Mouse (Mus musculus): Measurements from ENCODE around the gene Rgsl1. TPM values are rescaled to one million over a fixed set of nuclear protein-coding genes. Genes with fewer than 3 reads are reported as not detected.
"Not testable (repeated sequence)": the region's sequence is repeated elsewhere in the genome, so short reads cannot be mapped to it uniquely, and the experiment has no call there.

Gene Rgsl1
- polyA plus RNA-seq, 1 experiment from 2014 or later, result 0.04 TPM

GRCm38 (mm10) chr1:153769571-153769970 is 74.4 kb downstream of the Rgsl1 start:
- H3K36me3 ChIP-seq (ENCODE audit: control insufficient read depth, insufficient read depth); H3K9me3 ChIP-seq (replicated peaks; ENCODE audit: control insufficient read depth, low read length); H3K27me3 ChIP-seq (ENCODE audit: control insufficient read depth, insufficient read depth, low read depth, low read length); H3K4me3 ChIP-seq (ENCODE audit: low read depth, low read length); H3K4me2 ChIP-seq (ENCODE audit: low read depth, low read length); H3K9ac ChIP-seq (ENCODE audit: low read depth, low read length); ATAC-seq (ENCODE audit: low read depth); H3K27ac ChIP-seq (ENCODE audit: low read length); H3K4me1 ChIP-seq (ENCODE audit: control insufficient read depth, low read depth, low read length): not testable (repeated sequence)
- WGBS (ENCODE audit: insufficient replicate concordance), result 51% methylated on average over 6 of the region's 6 CpGs

GRCm38 (mm10) chr1:153768465-153768864 is 75.5 kb downstream of the Rgsl1 start:
- H3K9me3 ChIP-seq (replicated peaks; ENCODE audit: control insufficient read depth, low read length), result no peaks in the 10 kb centered on the region
- H3K4me2 ChIP-seq (ENCODE audit: low read depth, low read length), result no peak overlapping the region
- no peak overlapping the region for H3K27ac ChIP-seq (ENCODE audit: low read length)
- H3K27me3 ChIP-seq (ENCODE audit: control insufficient read depth, insufficient read depth, low read depth, low read length), result no peaks in the 10 kb centered on the region
- no peak for ATAC-seq (ENCODE audit: low read depth)
- H3K36me3 ChIP-seq (ENCODE audit: control insufficient read depth, insufficient read depth), result no peaks in the 10 kb centered on the region
- no peaks in the 10 kb centered on the region for H3K4me1 ChIP-seq (ENCODE audit: control insufficient read depth, low read depth, low read length)
- H3K4me3 ChIP-seq (ENCODE audit: low read depth, low read length), result no peak overlapping the region
- H3K9ac ChIP-seq (ENCODE audit: low read depth, low read length), result no peak overlapping the region
- 18% methylated on average over 5 of the region's 5 CpGs for WGBS (ENCODE audit: insufficient replicate concordance)

GRCm38 (mm10) chr1:153767281-153767680 is 76.7 kb downstream of the Rgsl1 start:
- Histone ChIP-seq H3K27me3 (ENCODE audit: control insufficient read depth, insufficient read depth, low read depth, low read length) (no peaks in the 10 kb centered on the region), H3K9ac (ENCODE audit: low read depth, low read length) (no peak overlapping the region), H3K4me3 (ENCODE audit: low read depth, low read length) (no peak overlapping the region), H3K4me2 (ENCODE audit: low read depth, low read length) (no peak overlapping the region), H3K36me3 (ENCODE audit: control insufficient read depth, insufficient read depth) (peaks cover 2% of the 10 kb centered on the region; the same call in 1 of the 2 replicates), H3K9me3 (replicated peaks; ENCODE audit: control insufficient read depth, low read length) (no peaks in the 10 kb centered on the region), H3K27ac (ENCODE audit: low read length) (no peak overlapping the region), H3K4me1 (ENCODE audit: control insufficient read depth, low read depth, low read length) (no peaks in the 10 kb centered on the region)
- ATAC-seq (ENCODE audit: low read depth), result no peak
- 59% methylated on average over 1 of the region's 1 CpGs for WGBS (ENCODE audit: insufficient replicate concordance)

GRCm38 (mm10) chr1:153766298-153766697 is 77.6 kb downstream of the Rgsl1 start:
- no peaks in the 10 kb centered on the region for H3K4me1 ChIP-seq (ENCODE audit: control insufficient read depth, low read depth, low read length)
- peaks cover 6% of the 10 kb centered on the region; the same call in 1 of the 2 replicates for H3K36me3 ChIP-seq (ENCODE audit: control insufficient read depth, insufficient read depth)
- no peak overlapping the region for H3K4me3 ChIP-seq (ENCODE audit: low read depth, low read length)
- no peak overlapping the region for H3K9ac ChIP-seq (ENCODE audit: low read depth, low read length)
- H3K4me2 ChIP-seq (ENCODE audit: low read depth, low read length), result no peak overlapping the region
- no peaks in the 10 kb centered on the region for H3K9me3 ChIP-seq (replicated peaks; ENCODE audit: control insufficient read depth, low read length)
- no peak overlapping the region for H3K27ac ChIP-seq (ENCODE audit: low read length)
- ATAC-seq (ENCODE audit: low read depth), result no peak
- WGBS (ENCODE audit: insufficient replicate concordance), result 60% methylated on average over 8 of the region's 8 CpGs
- no peaks in the 10 kb centered on the region for H3K27me3 ChIP-seq (ENCODE audit: control insufficient read depth, insufficient read depth, low read depth, low read length)

- ATAC-seq (ENCODE audit: low read depth), result no peak
- Histone ChIP-seq H3K9me3 (replicated peaks; ENCODE audit: control insufficient read depth, low read length) (no peaks in the 10 kb centered on the region), H3K27me3 (ENCODE audit: control insufficient read depth, insufficient read depth, low read depth, low read length) (no peaks in the 10 kb centered on the region), H3K36me3 (ENCODE audit: control insufficient read depth, insufficient read depth) (peaks cover 15% of the 10 kb centered on the region), H3K4me3 (ENCODE audit: low read depth, low read length) (no peak overlapping the region), H3K9ac (ENCODE audit: low read depth, low read length) (no peak overlapping the region), H3K27ac (ENCODE audit: low read length) (no peak overlapping the region), H3K4me2 (ENCODE audit: low read depth, low read length) (no peak overlapping the region), H3K4me1 (ENCODE audit: control insufficient read depth, low read depth, low read length) (no peaks in the 10 kb centered on the region)
- WGBS (ENCODE audit: insufficient replicate concordance), result 76% methylated on average over 11 of the region's 11 CpGs
These were observed 79.8 kb downstream of the Rgsl1 start for GRCm38 (mm10) chr1:153764136-153764535.

- no peak for ATAC-seq (ENCODE audit: low read depth)
These were observed 90.0 kb downstream of the Rgsl1 start for GRCm38 (mm10) chr1:153753725-153754464.

GRCm38 (mm10) chr1:153752521-153752920 is 91.4 kb downstream of the Rgsl1 start:
- Histone ChIP-seq H3K9me3 (replicated peaks; ENCODE audit: control insufficient read depth, low read length) (no peaks in the 10 kb centered on the region), H3K4me1 (ENCODE audit: control insufficient read depth, low read depth, low read length) (peaks cover 33% of the 10 kb centered on the region), H3K9ac (ENCODE audit: low read depth, low read length) (peak overlapping the region; percentile 75), H3K27ac (ENCODE audit: low read length) (peak overlapping the region; percentile 92), H3K27me3 (ENCODE audit: control insufficient read depth, insufficient read depth, low read depth, low read length) (no peaks in the 10 kb centered on the region), H3K36me3 (ENCODE audit: control insufficient read depth, insufficient read depth) (peaks cover 11% of the 10 kb centered on the region), H3K4me3 (ENCODE audit: low read depth, low read length) (peak overlapping the region; percentile 75), H3K4me2 (ENCODE audit: low read depth, low read length) (peak overlapping the region; percentile 76)
- 31% methylated on average over 6 of the region's 6 CpGs for WGBS (ENCODE audit: insufficient replicate concordance)
- ATAC-seq (ENCODE audit: low read depth), result no peak

More at GRCm38 (mm10) chr1:153753725-153754464, 90.0 kb downstream of the Rgsl1 start:
- H3K36me3 ChIP-seq (ENCODE audit: control insufficient read depth, insufficient read depth), result peaks cover 11% of the 10 kb centered on the region
- no peak overlapping the region for H3K9ac ChIP-seq (ENCODE audit: low read depth, low read length)
- no peak overlapping the region for H3K4me3 ChIP-seq (ENCODE audit: low read depth, low read length)
- WGBS (ENCODE audit: insufficient replicate concordance), result 82% methylated on average over 25 of the region's 25 CpGs
- H3K4me2 ChIP-seq (ENCODE audit: low read depth, low read length), result no peak overlapping the region; the same call in 1 of the 2 replicates
- H3K27me3 ChIP-seq (ENCODE audit: control insufficient read depth, insufficient read depth, low read depth, low read length), result no peaks in the 10 kb centered on the region
- peaks cover 25% of the 10 kb centered on the region for H3K4me1 ChIP-seq (ENCODE audit: control insufficient read depth, low read depth, low read length)
- no peak overlapping the region for H3K27ac ChIP-seq (ENCODE audit: low read length)
- no peaks in the 10 kb centered on the region for H3K9me3 ChIP-seq (replicated peaks; ENCODE audit: control insufficient read depth, low read length)

- Histone ChIP-seq H3K36me3 (ENCODE audit: control insufficient read depth, insufficient read depth) (peaks cover 11% of the 10 kb centered on the region), H3K4me2 (ENCODE audit: low read depth, low read length) (peak overlapping the region; percentile 76), H3K4me1 (ENCODE audit: control insufficient read depth, low read depth, low read length) (peaks cover 35% of the 10 kb centered on the region), H3K27me3 (ENCODE audit: control insufficient read depth, insufficient read depth, low read depth, low read length) (no peaks in the 10 kb centered on the region), H3K27ac (ENCODE audit: low read length) (peak overlapping the region; percentile 92), H3K9me3 (replicated peaks; ENCODE audit: control insufficient read depth, low read length) (no peaks in the 10 kb centered on the region), H3K4me3 (ENCODE audit: low read depth, low read length) (peak overlapping the region; percentile 75), H3K9ac (ENCODE audit: low read depth, low read length) (peak overlapping the region; percentile 75)
- ATAC-seq (ENCODE audit: low read depth), result peak; percentile 56
- 6% methylated on average over 13 of the region's 13 CpGs for WGBS (ENCODE audit: insufficient replicate concordance)
These were observed 92.1 kb downstream of the Rgsl1 start for GRCm38 (mm10) chr1:153751763-153752301.

GRCm38 (mm10) chr1:153750054-153750453 is 93.9 kb downstream of the Rgsl1 start:
- Histone ChIP-seq H3K4me1 (ENCODE audit: control insufficient read depth, low read depth, low read length) (peaks cover 35% of the 10 kb centered on the region), H3K9ac (ENCODE audit: low read depth, low read length) (peak overlapping the region; percentile 72), H3K36me3 (ENCODE audit: control insufficient read depth, insufficient read depth) (peaks cover 3% of the 10 kb centered on the region), H3K27ac (ENCODE audit: low read length) (peak overlapping the region; percentile 91), H3K4me2 (ENCODE audit: low read depth, low read length) (peak overlapping the region; percentile 77), H3K9me3 (replicated peaks; ENCODE audit: control insufficient read depth, low read length) (no peaks in the 10 kb centered on the region), H3K4me3 (ENCODE audit: low read depth, low read length) (peak overlapping the region; percentile 65), H3K27me3 (ENCODE audit: control insufficient read depth, insufficient read depth, low read depth, low read length) (no peaks in the 10 kb centered on the region)
- ATAC-seq (ENCODE audit: low read depth), result peak; percentile 72
- WGBS (ENCODE audit: insufficient replicate concordance), result 31% methylated on average over 6 of the region's 6 CpGs

All from liver, embryonic 16.5 days (tissue).